Mouse (Mus musculus): ENCODE results near the gene Atg16l2. TPM values are rescaled to one million over a fixed set of nuclear protein-coding genes. Genes with fewer than 3 reads are reported as not detected.

Atg16l2 gene
- polyA plus RNA-seq, 1 experiment from 2014 or later = 17.6 TPM

DNA sequence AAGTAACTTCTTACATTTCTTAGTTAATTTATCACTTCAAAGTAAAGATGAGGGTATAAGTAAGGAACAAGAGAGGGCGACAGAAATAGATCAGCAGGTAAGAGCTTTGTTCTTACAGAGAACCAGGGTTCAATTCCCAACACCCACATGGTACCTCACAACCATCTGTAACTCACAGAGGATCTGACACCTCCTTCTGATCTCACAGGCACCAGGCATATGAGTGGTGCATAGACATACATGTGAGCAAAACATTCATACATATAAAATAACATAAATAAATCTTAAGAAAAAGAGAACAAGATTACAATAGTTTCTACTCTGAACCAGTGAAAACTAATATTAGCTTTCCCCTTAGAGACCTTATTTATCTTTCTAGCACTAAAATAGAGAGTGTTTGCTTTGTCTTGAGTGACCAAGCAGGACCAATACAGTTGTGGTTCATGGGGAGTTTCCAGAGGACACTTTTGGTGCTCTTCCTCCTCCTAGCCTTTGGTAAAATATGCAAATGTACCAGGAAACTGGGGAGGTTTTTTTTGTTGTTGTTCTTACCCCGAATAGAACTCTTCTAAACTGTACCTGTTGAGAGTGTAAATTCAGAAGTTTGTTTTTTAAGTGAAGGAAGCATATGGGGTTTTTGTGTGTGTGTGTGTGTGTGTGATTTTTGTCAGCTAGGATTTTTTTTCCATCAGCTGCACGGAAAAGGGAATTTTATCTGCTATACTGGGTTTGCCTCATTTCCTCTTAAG lies 88.4 kb downstream of the Atg16l2 start:
- Histone ChIP-seq H3K9ac (replicated peaks; ENCODE audit: low read length) (no peak overlapping the region), H3K4me2 (ENCODE audit: low read length) (no peak overlapping the region), H3K4me3 (replicated peaks; ENCODE audit: low read depth, low read length) (no peak overlapping the region), H3K27ac (replicated peaks; ENCODE audit: low read depth, low read length) (no peak overlapping the region), H3K9me3 (ENCODE audit: control insufficient read depth, low read length) (no peaks in the 10 kb centered on the region), H3K4me1 (ENCODE audit: control insufficient read depth, insufficient read depth, low read length) (0 out of 2 replicates have a peak, but pooled peaks cover 2% of the 10 kb centered on the region), H3K36me3 (ENCODE audit: control insufficient read depth, insufficient read depth, low read length) (0 out of 2 replicates have a peak, but pooled peaks cover 3% of the 10 kb centered on the region), H3K27me3 (ENCODE audit: control insufficient read depth, insufficient read depth, low read length) (no peaks in the 10 kb centered on the region)
- 89% methylated on average over 3 of the region's 3 CpGs for WGBS
- DNase-seq = no peak
- no peak for ATAC-seq (ENCODE audit: low FRiP score, low TSS enrichment)

Other genes starting within 250 kb of the Atg16l2 start
- gene Fchsd2, start 209.4 kb downstream of the Atg16l2 start, polyA plus RNA-seq (2014; fragmentation: Nextera tagmentation; extraction: Ambion mirVana) = 38.6 and 50.5 TPM in 2 replicates
- 8.8 and 8.9 TPM in 2 replicates for gene Stard10, start 14.8 kb upstream of the Atg16l2 start, polyA plus RNA-seq (2014; fragmentation: Nextera tagmentation; extraction: Ambion mirVana)
- gene Arap1, start 45.8 kb upstream of the Atg16l2 start, polyA plus RNA-seq (2014; fragmentation: Nextera tagmentation; extraction: Ambion mirVana) = 2.0 and 8.7 TPM in 2 replicates
- gene Gm45837, start 108.6 kb upstream of the Atg16l2 start, polyA plus RNA-seq (2014; fragmentation: Nextera tagmentation; extraction: Ambion mirVana) = not detected in 2 replicates
- gene Pde2a, start 119.4 kb upstream of the Atg16l2 start, polyA plus RNA-seq (2014; fragmentation: Nextera tagmentation; extraction: Ambion mirVana) = 23.0 and 25.7 TPM in 2 replicates